Mouse (Mus musculus): ENCODE measurements around the gene Trim42.

DNA sequence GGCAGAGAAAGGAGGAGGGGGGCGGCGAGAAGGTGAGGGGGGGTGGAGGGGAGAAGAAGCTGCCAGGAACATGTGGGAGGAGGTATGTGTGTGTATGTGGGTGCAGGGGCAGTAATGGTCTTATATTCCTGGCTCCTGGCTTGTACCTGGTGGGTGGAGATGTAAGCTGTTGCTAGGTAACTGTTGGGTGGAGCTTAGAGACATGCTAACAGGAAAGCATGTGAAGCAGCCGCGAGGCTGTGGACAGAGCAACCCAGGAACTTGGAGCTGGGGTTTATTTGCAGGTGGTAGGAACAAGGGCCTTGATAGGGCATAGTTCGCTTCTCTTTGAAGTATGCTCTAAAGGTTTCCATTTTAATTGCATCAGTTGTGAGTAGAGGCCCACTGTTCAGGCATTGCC is 28.0 kb downstream of the Trim42 start:
- TF ChIP-seq GATA1 (IDR thresholded peaks at IDR 0.05; ENCODE audit: borderline replicate concordance, low read length) (no peak), FLI1 (IDR thresholded peaks at IDR 0.05; ENCODE audit: low read length) (no peak)
